Mouse (Mus musculus) testis, adult 2 months (tissue): ENCODE data around the gene Ptpn14. TPM values are rescaled to one million over a fixed set of nuclear protein-coding genes. Genes with fewer than 3 reads are reported as not detected.
A peak's percentile ranks its signal among the peaks of the same experiment; 100 is the strongest.

Experiments
- H3K27ac ChIP-seq: fragments of 200-500 bp; 2 replicates; pipeline ENCODE4 v1.5.1; 2012; ENCODE audit warnings: low read depth, low read length; ENCODE audit not compliant: control insufficient read depth, insufficient read depth
- H3K27me3 ChIP-seq: fragments of 200-500 bp; 2 replicates; pipeline ENCODE4 v1.6.1; 2012; ENCODE audit warnings: mild to moderate bottlenecking, low read length, moderate library complexity; ENCODE audit not compliant: control insufficient read depth, insufficient read depth
- H3K36me3 ChIP-seq: fragments of 200-500 bp; 2 replicates; pipeline ENCODE4 v1.6.1; 2012; ENCODE audit warnings: mild to moderate bottlenecking, low read length; ENCODE audit not compliant: control insufficient read depth, insufficient read depth
- H3K4me1 ChIP-seq: fragments of 200-500 bp; 2 replicates; pipeline ENCODE4 v1.6.1; 2012; ENCODE audit warnings: low read length; ENCODE audit not compliant: control insufficient read depth, insufficient read depth
- H3K4me3 ChIP-seq: fragments of 200-500 bp; 2 replicates; pipeline ENCODE4 v1.5.1; 2012; ENCODE audit warnings: low read depth, mild to moderate bottlenecking, low read length, moderate library complexity, mixed read lengths; ENCODE audit not compliant: control insufficient read depth
- CTCF ChIP-seq: fragments of 200-500 bp; IDR thresholded peaks from 2 replicates; pipeline ENCODE4 v1.5.1; 2012; ENCODE audit warnings: low read depth, mild to moderate bottlenecking, inconsistent platforms, low read length, moderate library complexity; ENCODE audit not compliant: control insufficient read depth, insufficient read depth, insufficient replicate concordance
- POLR2A ChIP-seq: fragments of 200-500 bp; IDR thresholded peaks from 2 replicates; pipeline ENCODE4 v1.6.1; 2012; ENCODE audit warnings: low read depth, mild to moderate bottlenecking, inconsistent platforms, low read length, moderate library complexity; ENCODE audit not compliant: control insufficient read depth
- polyA plus RNA-seq: library from polyadenylated mRNA; depleted of rRNA; stranded (reverse); fragments of >200 nt; gene quantifications from 2 replicates; pipeline ENCODE4 v1.2.3, GENCODE M21; 2012; rRNA removed

The Ptpn14 gene
- polyA plus RNA-seq, result 3.3 and 3.9 TPM in 2 replicates

DNA sequence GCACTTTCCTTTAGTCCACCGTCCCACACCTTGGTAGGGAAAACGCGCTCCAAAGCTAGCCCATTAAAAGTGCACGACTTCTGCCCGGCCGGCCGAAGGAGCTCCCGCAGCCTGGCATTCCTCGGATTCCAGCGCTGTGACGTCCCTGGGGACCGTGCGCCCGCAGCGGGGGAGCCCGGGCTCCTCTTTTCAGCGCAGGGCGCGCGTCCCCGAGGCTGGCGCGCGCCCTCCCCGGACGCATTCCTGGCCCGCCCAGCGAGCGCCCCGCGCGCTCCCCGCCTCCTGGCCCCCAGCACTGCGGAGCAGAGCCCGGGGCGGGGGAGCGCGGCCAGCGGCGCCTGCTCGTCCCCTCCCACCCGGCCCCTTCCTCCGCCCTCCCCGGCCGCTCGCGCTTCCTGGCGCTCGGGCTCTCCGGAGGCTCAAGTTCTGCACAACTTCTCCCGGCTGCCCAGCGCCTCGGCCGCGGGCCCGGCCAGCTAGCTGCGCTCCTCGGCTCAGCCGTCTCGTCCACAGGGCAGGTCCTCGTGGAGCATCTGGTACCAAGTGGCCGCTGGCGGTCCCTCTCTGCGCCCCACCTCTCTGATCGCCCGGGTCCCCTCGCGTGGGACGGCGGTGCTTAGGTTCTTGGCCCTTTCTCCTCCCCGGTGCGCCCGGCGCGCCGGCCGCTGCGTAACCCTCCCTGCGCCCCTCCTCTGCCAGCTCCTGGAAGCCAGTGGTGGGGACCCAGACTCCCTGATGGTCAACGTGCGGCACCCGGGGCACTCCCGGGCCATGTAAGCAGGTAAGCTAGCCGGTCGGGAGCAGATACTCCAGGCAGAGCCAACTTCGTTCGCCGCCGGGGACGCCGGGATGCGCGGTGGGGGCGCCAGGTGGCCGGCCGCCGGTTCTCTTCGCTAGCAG is at the start of gene Ptpn14:
Gene Ptpn14, plus strand, starts transcription at position 385 of the 900 bp plus-strand sequence.
- H3K4me3 ChIP-seq, result peak within 1 kb of the TSS; percentile 62
- H3K27ac ChIP-seq, result peak within 1 kb of the TSS; percentile 70
- TF ChIP-seq POLR2A, result 0 out of 2 replicates have a peak, but pooled peaks have one; percentile 19
- TF ChIP-seq CTCF, result no peak
- no peaks in the 10 kb centered on the region for H3K27me3 ChIP-seq
- peaks cover 12% of the 10 kb centered on the region for H3K4me1 ChIP-seq
- no peaks in the 10 kb centered on the region for H3K36me3 ChIP-seq

DNA sequence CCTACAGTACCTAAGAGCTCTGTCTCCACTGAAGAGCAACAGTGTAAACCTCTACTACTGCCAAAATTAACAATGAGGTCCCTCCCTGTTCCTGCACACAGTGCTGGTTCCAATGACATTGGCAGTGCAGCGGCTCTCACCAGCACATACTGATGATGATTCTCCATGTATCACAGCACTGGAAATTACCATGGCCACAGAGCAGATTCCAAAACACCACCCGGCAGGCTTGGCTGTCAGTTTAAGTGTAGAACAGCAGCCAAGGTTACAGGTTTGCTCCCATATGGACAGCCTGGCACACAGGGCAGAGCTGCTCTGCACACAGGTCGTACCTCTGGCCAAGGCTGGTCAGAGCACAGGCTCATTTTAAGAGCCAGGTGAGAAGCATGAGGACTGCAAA is 48.5 kb upstream of the Ptpn14 start:
- Histone ChIP-seq H3K27me3 (no peaks in the 10 kb centered on the region), H3K36me3 (peaks cover 5% of the 10 kb centered on the region), H3K27ac (no peak overlapping the region), H3K4me1 (no peaks in the 10 kb centered on the region), H3K4me3 (no peak overlapping the region)
- TF ChIP-seq CTCF (no peak), POLR2A (no peak)

GRCm38 (mm10) chr1:189684786-189685415 is 43.2 kb upstream of the Ptpn14 start:
- no peaks in the 10 kb centered on the region for H3K4me1 ChIP-seq
- H3K27me3 ChIP-seq, result no peaks in the 10 kb centered on the region
- peaks cover 3% of the 10 kb centered on the region for H3K36me3 ChIP-seq
- TF ChIP-seq POLR2A (no peak), CTCF (no peak)
- H3K4me3 ChIP-seq, result no peak overlapping the region
- H3K27ac ChIP-seq, result no peak overlapping the region

DNA sequence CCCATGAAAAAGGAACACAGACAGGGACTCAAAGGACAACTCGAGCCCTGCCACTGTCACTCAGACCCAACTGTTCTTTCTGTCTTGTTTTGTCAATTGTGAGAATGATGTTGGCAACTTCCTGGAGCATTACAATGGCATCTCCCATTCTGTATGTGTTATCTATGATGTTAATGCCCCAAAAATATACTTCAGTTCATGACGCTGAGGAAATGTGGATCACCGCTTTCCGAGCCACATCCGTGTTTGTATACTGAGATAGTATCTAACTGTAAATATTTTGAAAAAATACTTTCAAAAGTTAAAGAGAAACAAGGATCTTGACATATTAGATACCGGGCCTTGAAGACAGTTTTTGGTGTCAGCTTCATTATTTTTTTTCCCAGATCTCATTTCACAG is 42.0 kb upstream of the Ptpn14 start:
- TF ChIP-seq POLR2A (no peak), CTCF (no peak)
- peaks cover 2% of the 10 kb centered on the region; the same call in 1 of the 2 replicates for H3K36me3 ChIP-seq
- H3K27me3 ChIP-seq, result no peaks in the 10 kb centered on the region
- no peaks in the 10 kb centered on the region for H3K4me1 ChIP-seq
- H3K4me3 ChIP-seq, result peak overlapping the region; percentile 50
- H3K27ac ChIP-seq, result no peak overlapping the region; the same call in 1 of the 2 replicates

DNA sequence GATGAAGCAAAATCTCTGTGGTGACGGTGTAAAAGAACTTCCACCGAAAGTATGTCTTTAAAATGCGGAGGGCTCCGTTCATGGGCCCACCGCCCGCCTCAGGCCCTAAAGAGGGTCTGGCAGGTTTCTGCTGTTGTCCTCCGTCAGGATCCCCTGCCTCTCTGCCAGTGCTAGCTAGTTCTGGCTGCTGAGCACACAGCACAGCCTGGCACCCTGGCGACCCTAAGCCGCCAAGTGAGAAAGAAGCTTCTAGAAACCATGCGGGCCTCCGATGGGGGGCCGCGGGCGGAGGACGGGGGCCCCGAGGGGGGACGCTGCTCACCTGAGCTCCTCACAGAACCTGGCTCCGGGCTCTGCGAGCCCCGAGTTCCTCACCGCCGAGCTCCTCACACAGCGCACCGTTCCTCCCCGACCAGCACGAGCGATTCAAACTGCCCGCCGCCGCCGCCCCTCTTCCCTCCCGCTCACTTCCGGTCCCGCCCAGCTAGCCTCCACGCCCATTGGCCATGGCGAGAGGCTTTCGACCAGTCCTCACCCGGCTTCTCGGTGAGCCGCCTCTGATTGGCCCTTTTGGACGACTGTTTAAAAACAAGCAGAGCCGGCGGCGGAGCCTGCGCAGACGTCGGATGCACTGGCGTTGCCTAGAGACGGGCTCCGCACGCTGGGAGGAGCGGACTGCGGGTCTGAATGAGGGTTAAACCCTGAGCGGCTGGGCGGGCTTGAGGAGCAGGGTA is 40.2 kb upstream of the Ptpn14 start, which contains the start of gene Cenpf:
Gene Cenpf, minus strand, starts transcription at position 433 of the 734 bp plus-strand sequence.
- H3K27me3 ChIP-seq, result no peaks in the 10 kb centered on the region
- TF ChIP-seq CTCF (no peak), POLR2A (peak; percentile 86)
- peak within 1 kb of the TSS; percentile 96 for H3K4me3 ChIP-seq
- peak within 1 kb of the TSS; percentile 91 for H3K27ac ChIP-seq
- H3K4me1 ChIP-seq, result peaks cover 3% of the 10 kb centered on the region
- H3K36me3 ChIP-seq, result peaks cover 2% of the 10 kb centered on the region; the same call in 1 of the 2 replicates

GRCm38 (mm10) chr1:189688388-189688750 is 39.7 kb upstream of the Ptpn14 start:
- H3K27me3 ChIP-seq, result no peaks in the 10 kb centered on the region
- no peak for TF ChIP-seq CTCF
- no peak for TF ChIP-seq POLR2A
- peaks cover 2% of the 10 kb centered on the region; the same call in 1 of the 2 replicates for H3K36me3 ChIP-seq
- H3K27ac ChIP-seq, result peak overlapping the region; percentile 87
- peak overlapping the region; percentile 96 for H3K4me3 ChIP-seq
- H3K4me1 ChIP-seq, result peaks cover 3% of the 10 kb centered on the region
